Mouse (Mus musculus) stomach, embryonic 16.5 days (tissue): ENCODE measurements around the gene Igsf11. TPM values are rescaled to one million over a fixed set of nuclear protein-coding genes. Genes with fewer than 3 reads are reported as not detected.

Source experiments
- ATAC-seq: fragments of 200-750 bp; cut with Nextera tagmentation; 2 replicates; pipeline ENCODE4 v1.8.0; 2017; ENCODE audit warnings: moderate number of reproducible peaks, moderate TSS enrichment; ENCODE audit not compliant: insufficient read depth, low FRiP score
- H3K27ac ChIP-seq: fragments of 300-500 bp; sonication (generic); 2 replicates; pipeline ENCODE4 v1.5.1; 2014; ENCODE audit warnings: low read length
- H3K27me3 ChIP-seq: fragments of 300-500 bp; sonication (generic); 2 replicates; pipeline ENCODE4 v1.6.1; 2014; ENCODE audit warnings: low read length, control low read depth, mixed read lengths; ENCODE audit not compliant: control insufficient read depth, insufficient read depth
- H3K36me3 ChIP-seq: fragments of 300-500 bp; sonication (generic); 2 replicates; pipeline ENCODE4 v1.6.1; 2014; ENCODE audit warnings: low read length; ENCODE audit not compliant: control insufficient read depth, insufficient read depth
- H3K4me1 ChIP-seq: fragments of 300-500 bp; sonication (generic); 2 replicates; pipeline ENCODE4 v1.6.1; 2014; ENCODE audit warnings: low read length, control low read depth, mixed read lengths; ENCODE audit not compliant: control insufficient read depth, insufficient read depth
- H3K4me2 ChIP-seq: fragments of 300-500 bp; sonication (generic); 2 replicates; pipeline ENCODE4 v1.6.1; 2014; ENCODE audit warnings: low read depth, low read length, mixed read lengths
- H3K4me3 ChIP-seq: fragments of 300-500 bp; sonication (generic); replicated peaks from 2 replicates; pipeline ENCODE4 v1.5.1; 2014; ENCODE audit warnings: mild to moderate bottlenecking, low read length
- H3K9ac ChIP-seq: fragments of 300-500 bp; sonication (generic); 2 replicates; pipeline ENCODE4 v1.6.1; 2014; ENCODE audit warnings: low read length
- H3K9me3 ChIP-seq: fragments of 300-500 bp; sonication (generic); replicated peaks from 2 replicates; pipeline ENCODE4 v1.6.1; 2016; ENCODE audit warnings: low read length, control low read depth; ENCODE audit not compliant: control insufficient read depth
- whole genome bisulfite sequencing: fragments of 180-500 bp; shearing (Covaris S2); extraction: QIAGEN DNeasy Blood & Tissue Kit; methylation state at CpG from one replicate; pipeline ENCODE4 v1.1.7; 2014; 5-methylcytosine and 5-hydroxymethylcytosine counted together
- polyA plus RNA-seq: library from polyadenylated mRNA; unstranded; fragments of >200 nt; fragmentation: Nextera tagmentation; extraction: Ambion mirVana; gene quantifications from 2 replicates; pipeline ENCODE4 v1.2.1, GENCODE M21; 2015

The Igsf11 gene
- polyA plus RNA-seq, 1 experiment from 2014 or later: 1.5 TPM

DNA sequence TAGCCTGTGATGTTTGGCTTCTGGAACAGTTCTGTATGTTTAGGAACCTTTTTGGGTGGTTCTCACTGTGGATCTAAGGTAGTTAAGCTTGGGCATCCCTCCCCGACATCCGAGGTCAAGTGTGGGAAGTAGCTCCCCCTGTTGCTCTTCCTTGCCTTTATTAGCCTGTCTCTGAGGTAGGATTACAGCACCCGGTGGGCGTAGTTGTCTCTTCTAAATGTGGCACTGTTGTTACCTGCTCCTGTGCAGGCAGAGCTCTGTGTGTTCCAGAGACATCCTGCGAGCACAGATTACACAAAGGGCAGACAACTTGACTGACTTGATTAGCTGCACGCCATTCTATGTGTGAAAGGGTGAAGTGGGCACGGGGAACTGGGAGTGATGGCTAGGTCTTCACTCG, 68.1 kb downstream of the Igsf11 start:
- no peak overlapping the region for H3K4me3 ChIP-seq
- H3K4me2 ChIP-seq: no peak overlapping the region
- H3K36me3 ChIP-seq: no peaks in the 10 kb centered on the region
- no peak overlapping the region for H3K9ac ChIP-seq
- H3K9me3 ChIP-seq: peaks cover 5% of the 10 kb centered on the region; the same call in 1 of the 2 replicates
- no peaks in the 10 kb centered on the region for H3K27me3 ChIP-seq
- ATAC-seq: no peak
- no peak overlapping the region for H3K27ac ChIP-seq
- WGBS: 71% methylated on average over 8 of the region's 8 CpGs
- no peaks in the 10 kb centered on the region for H3K4me1 ChIP-seq

DNA sequence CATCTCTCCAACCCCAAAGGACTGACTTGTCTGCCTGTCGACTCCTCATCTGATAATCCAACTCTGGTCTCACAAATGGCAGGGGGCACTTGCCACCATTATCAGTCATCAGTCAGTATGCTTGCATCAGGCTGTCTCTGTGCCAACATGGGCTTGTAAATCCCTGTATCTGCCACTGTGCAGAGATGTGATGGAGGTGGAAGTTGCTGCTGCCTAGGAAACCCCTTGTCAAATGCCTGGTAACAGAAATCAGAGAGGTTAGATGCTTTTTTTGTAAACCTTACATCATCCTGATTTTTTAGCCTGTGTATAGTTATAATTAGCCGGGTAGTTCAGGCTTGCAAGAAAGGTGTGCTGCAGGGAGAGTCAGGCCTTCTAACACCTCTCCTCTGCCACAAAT, 69.4 kb downstream of the Igsf11 start:
- H3K9me3 ChIP-seq: peaks cover 5% of the 10 kb centered on the region; the same call in 1 of the 2 replicates
- no peak overlapping the region for H3K4me3 ChIP-seq
- no peak for ATAC-seq
- no peak overlapping the region for H3K9ac ChIP-seq
- H3K4me2 ChIP-seq: no peak overlapping the region
- H3K36me3 ChIP-seq: no peaks in the 10 kb centered on the region
- H3K27ac ChIP-seq: no peak overlapping the region
- 79% methylated on average over 2 of the region's 2 CpGs for WGBS
- no peaks in the 10 kb centered on the region for H3K27me3 ChIP-seq
- no peaks in the 10 kb centered on the region for H3K4me1 ChIP-seq

DNA sequence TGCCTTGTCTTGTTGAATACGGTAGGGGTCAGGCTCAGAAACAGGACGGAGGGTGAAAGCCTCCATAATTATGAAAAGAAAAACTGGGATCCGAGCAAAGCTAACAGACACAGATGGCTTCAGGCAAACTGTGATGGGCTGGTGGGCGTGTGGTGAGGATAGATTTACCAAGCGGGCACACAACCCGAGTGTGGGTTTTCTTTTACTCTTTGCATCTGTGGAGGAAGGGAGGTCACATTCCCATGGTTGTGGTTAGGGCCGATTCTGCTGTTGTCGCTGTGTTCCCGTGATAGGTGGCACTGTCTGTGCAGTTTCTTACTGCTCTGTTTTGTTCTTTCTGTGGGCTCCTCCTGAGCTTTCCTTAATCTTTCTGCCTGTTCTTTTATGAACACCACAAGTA, 70.2 kb downstream of the Igsf11 start:
- Histone ChIP-seq H3K4me3 (no peak overlapping the region), H3K4me2 (no peak overlapping the region), H3K36me3 (no peaks in the 10 kb centered on the region), H3K4me1 (no peaks in the 10 kb centered on the region), H3K27ac (no peak overlapping the region), H3K9me3 (no peaks in the 10 kb centered on the region), H3K27me3 (no peaks in the 10 kb centered on the region), H3K9ac (no peak overlapping the region)
- 64% methylated on average over 9 of the region's 9 CpGs for WGBS
- no peak for ATAC-seq

DNA sequence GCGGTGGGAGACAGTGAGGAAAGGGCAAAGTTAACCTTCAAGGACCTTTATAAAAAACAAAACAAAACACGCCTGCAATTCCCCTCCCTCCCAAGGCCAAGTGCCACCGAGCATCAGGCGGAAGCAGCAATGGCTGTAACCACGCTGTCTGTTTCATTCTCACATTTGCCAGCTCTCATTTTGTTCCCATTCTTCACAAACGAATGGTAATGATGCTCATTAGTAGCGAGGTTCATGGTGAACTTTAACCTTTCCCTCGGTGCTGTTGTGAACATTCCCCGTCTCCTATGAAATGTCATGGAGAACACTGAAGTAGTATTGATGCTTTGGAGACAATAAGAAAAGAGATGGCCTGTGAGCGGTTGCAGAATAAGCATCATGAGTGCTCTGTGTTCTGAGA, 74.6 kb downstream of the Igsf11 start:
- Histone ChIP-seq H3K36me3 (no peaks in the 10 kb centered on the region), H3K4me2 (no peak overlapping the region), H3K9ac (no peak overlapping the region), H3K9me3 (no peaks in the 10 kb centered on the region), H3K27me3 (no peaks in the 10 kb centered on the region), H3K4me1 (no peaks in the 10 kb centered on the region), H3K4me3 (no peak overlapping the region), H3K27ac (no peak overlapping the region)
- 74% methylated on average over 10 of the region's 10 CpGs for WGBS
- no peak for ATAC-seq

DNA sequence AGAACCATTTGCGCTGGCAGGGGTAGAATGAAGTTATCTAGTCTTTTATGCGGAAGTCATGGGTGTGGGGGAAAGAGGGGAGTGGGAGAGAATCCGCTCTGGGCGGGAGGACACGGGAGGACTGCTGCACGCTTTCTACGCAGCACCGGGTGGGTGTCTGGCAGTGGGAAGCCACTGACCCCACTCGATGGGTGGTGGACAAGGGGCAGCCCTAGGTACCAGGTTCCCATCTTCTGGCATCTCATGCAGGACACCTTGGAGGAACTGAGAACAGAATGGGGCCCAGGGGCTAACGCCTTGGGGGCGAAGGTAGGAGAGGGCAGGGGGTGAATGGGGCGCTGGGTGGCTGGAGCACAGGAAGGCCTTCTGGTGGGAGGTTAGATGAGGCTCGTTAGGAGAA, 83.7 kb downstream of the Igsf11 start:
- Histone ChIP-seq H3K4me2 (no peak overlapping the region), H3K27ac (no peak overlapping the region), H3K4me1 (no peaks in the 10 kb centered on the region), H3K9me3 (no peaks in the 10 kb centered on the region), H3K27me3 (no peaks in the 10 kb centered on the region), H3K36me3 (no peaks in the 10 kb centered on the region), H3K9ac (no peak overlapping the region), H3K4me3 (no peak overlapping the region)
- no peak for ATAC-seq
- 66% methylated on average over 13 of the region's 13 CpGs for WGBS

DNA sequence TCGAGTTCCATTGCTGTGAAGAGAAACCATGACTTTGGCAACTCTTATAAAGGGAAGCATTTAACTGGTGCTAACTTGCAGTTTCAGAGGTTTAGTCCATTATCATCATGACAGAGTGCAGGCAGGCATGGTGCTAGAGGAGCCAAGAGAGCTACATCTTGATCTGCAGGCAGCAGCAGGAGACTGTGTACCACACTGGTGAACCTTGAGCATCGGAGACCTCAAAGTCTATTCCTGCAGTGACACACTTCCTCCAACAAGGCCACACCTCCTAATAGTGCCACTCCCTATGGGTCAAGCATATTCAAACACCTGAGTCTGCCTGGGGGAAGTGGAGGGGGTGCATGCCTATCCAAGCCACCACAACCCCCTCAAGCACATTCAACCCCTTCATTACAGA, 86.1 kb downstream of the Igsf11 start:
- H3K27ac ChIP-seq: no peak overlapping the region
- no peaks in the 10 kb centered on the region for H3K27me3 ChIP-seq
- no peaks in the 10 kb centered on the region for H3K36me3 ChIP-seq
- no peak overlapping the region for H3K9ac ChIP-seq
- H3K4me1 ChIP-seq: no peaks in the 10 kb centered on the region
- H3K4me3 ChIP-seq: no peak overlapping the region
- no peak for ATAC-seq
- no peak overlapping the region for H3K4me2 ChIP-seq
- no peaks in the 10 kb centered on the region for H3K9me3 ChIP-seq
- WGBS: 84% methylated on average over 2 of the region's 2 CpGs

DNA sequence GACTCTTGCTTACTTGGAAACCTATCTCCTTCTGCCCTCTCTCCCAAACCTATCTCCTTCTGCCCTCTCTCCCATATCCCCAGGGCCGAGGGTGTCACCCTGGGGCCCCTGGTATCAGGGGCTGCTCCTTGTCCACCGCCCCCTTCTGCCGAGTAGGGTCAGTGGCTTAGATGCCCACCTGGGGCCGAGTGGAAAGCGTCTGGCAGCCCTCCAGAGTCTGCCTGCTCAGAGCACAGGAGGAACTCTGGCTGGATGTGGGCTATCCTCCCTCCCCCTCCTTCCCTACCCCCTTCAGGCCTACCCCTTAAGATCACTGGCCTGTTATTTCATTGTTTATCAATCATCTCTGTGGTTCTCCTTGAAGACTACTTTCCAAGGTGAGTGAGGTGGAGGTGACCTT, 88.1 kb downstream of the Igsf11 start:
- no peaks in the 10 kb centered on the region for H3K4me1 ChIP-seq
- no peaks in the 10 kb centered on the region for H3K9me3 ChIP-seq
- no peak overlapping the region for H3K27ac ChIP-seq
- ATAC-seq: no peak
- H3K9ac ChIP-seq: no peak overlapping the region
- WGBS: 45% methylated on average over 5 of the region's 5 CpGs
- H3K36me3 ChIP-seq: no peaks in the 10 kb centered on the region
- no peak overlapping the region for H3K4me2 ChIP-seq
- no peak overlapping the region for H3K4me3 ChIP-seq
- H3K27me3 ChIP-seq: no peaks in the 10 kb centered on the region

DNA sequence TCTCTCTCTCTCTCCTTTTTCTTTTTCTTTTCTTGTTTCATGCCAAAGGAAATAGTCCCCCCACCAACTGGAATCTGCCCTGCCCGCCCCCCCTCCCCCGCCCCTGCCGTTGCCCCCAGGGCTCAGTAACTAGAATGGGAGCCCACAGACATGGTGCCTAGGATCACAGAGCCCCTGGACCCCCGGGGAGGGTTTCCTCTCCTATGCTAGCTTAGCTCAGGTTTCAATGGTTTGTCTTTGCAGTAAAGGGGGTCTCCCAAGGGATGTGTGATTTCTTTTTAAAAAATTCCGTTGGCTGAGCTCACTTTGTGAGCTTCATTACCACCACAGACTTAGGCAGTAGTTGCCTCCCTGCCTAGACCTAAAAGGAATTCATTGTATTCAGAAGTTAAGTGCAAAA, 89.6 kb downstream of the Igsf11 start:
- no peak overlapping the region for H3K4me3 ChIP-seq
- no peaks in the 10 kb centered on the region for H3K27me3 ChIP-seq
- no peak overlapping the region for H3K4me2 ChIP-seq
- no peaks in the 10 kb centered on the region for H3K4me1 ChIP-seq
- no peaks in the 10 kb centered on the region for H3K9me3 ChIP-seq
- no peak overlapping the region for H3K27ac ChIP-seq
- WGBS: 22% methylated on average over 5 of the region's 5 CpGs
- ATAC-seq: no peak
- no peak overlapping the region for H3K9ac ChIP-seq
- H3K36me3 ChIP-seq: no peaks in the 10 kb centered on the region

DNA sequence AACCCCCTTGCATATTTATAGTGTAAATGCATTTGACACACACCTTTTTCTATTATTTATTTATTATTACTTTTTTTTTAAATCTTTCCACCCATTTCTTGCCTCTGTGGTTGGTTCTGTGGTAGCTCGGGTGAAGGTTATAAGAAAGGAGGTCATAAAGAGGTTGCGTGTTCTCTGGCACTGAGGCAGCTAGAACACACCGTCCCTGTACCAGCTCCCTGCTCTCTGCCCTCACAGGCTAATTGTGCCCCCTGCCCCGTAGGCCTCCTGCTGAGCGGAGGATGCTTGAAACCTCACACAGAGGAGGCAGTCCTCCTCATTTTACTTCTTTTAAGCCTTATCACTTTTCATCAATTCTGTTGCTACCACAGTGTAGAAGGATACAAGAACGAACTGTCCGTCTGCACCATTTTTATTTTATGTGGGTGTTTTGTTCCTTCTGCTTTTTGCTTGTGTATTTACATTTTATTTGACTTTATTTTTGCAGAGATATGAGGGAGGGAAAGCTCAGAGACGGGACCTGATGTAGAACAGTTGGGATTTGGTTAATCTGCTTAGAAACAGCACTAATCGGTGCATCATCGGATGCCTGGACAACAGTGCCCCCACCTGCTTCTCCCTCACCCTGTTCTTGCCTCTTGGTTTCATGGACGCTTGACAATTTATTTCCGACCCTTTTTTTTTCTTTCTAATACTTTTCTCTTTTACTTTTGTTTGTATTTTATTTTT, 90.2 kb downstream of the Igsf11 start:
- Histone ChIP-seq H3K4me1 (no peaks in the 10 kb centered on the region), H3K27me3 (no peaks in the 10 kb centered on the region), H3K4me2 (no peak overlapping the region), H3K4me3 (no peak overlapping the region), H3K9ac (no peak overlapping the region), H3K9me3 (no peaks in the 10 kb centered on the region), H3K27ac (no peak overlapping the region), H3K36me3 (no peaks in the 10 kb centered on the region)
- ATAC-seq: no peak
- 45% methylated on average over 12 of the region's 12 CpGs for WGBS
